Mouse (Mus musculus) T-helper 2 cell (primary cell): Measurements from ENCODE around the gene Cpsf4.

Source experiments
- in situ Hi-C: fragments of 300-600 bp; cut with MboI, MseI; formaldehyde crosslinking; loops from one replicate; pipeline ENCODE4 v1.15.1; 2025; ENCODE audit warnings: high pct_unique_total_duplicates

Gene Cpsf4

DNA sequence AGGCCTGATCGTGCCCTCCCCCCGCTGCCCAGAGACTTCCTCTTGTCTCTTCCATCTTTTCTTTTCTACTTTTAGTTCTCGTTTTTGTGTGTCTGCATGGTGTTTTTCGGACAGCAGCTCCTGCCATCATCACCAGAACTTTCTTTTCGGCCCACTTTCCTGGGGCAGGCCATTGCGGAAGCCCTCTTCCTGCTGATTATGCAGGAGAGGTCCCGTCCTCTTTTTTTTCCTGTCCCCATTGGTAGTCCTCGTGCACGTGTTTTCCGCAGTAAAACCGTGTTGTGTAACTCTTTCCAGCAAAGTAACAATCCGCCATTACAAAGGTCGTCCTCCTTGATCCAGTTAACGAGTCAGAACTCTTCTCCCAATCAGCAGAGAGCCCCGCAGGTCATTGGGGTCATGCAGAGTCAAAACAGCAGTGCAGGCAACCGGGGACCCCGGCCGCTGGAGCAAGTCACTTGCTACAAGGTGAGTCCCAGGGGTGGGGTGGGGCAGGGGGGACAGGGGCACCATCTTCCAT lies 11.5 kb downstream of the Cpsf4 start:
- in situ Hi-C loops, result no loop called here

DNA sequence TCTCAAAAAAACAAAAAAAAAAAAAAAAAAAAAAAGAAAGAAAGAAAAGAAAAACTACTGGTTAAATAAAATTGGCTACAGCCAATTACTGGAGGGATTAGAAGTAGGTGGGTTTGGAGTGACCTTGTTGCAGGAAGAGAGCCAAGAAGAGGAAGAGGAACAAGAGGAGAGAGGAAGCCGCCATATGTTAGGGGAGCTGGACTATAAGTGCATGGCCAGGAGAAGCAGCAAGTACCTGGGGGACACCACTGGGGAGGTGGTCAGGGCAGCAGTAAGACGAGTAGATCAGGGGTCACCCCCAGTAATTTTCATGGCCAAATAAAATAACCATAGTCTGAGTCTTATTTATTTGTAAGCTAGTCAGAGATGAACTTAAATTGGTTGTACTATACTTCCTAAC lies 18.2 kb downstream of the Cpsf4 start:
- in situ Hi-C loops, result no loop called here

DNA sequence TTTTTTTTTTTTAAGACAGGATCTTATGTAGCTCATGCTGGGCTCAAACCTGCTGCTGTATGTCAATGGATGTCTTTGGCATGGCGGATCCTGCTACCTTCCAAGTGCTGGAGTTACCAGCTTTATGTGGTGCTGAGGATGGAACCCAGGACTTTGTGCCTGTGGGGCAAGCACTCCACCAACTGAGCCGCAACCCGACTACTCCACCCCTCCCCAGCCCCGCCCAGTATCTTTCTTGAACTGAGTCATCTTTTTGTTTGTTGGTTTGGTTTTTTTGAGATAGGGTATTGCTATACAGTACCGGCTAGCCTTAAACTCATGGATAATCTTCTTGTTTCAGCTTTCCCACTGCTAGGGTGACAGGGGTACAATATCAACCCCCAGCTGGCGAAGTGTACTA lies 22.4 kb downstream of the Cpsf4 start:
- in situ Hi-C loops, result no loop called here

DNA sequence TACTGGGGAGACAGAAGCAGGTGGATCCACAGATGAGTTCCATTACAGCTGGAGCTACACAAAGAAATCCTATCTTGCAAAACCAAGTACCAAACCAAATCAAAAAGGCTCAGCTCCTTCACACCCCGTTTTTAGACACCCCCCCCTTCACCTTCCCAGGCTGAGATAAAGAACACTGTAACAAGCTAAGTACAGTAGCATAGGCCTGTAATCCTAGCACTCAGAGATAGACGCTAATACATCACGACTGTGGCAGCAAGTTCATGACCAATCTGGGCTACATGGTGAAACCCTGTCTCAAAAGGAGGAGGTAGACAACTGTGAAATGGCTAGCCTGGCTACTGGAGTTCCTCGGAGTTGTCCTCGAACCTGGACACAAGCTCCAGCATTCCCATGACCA lies 23.4 kb downstream of the Cpsf4 start:
- in situ Hi-C loops, result no loop called here

DNA sequence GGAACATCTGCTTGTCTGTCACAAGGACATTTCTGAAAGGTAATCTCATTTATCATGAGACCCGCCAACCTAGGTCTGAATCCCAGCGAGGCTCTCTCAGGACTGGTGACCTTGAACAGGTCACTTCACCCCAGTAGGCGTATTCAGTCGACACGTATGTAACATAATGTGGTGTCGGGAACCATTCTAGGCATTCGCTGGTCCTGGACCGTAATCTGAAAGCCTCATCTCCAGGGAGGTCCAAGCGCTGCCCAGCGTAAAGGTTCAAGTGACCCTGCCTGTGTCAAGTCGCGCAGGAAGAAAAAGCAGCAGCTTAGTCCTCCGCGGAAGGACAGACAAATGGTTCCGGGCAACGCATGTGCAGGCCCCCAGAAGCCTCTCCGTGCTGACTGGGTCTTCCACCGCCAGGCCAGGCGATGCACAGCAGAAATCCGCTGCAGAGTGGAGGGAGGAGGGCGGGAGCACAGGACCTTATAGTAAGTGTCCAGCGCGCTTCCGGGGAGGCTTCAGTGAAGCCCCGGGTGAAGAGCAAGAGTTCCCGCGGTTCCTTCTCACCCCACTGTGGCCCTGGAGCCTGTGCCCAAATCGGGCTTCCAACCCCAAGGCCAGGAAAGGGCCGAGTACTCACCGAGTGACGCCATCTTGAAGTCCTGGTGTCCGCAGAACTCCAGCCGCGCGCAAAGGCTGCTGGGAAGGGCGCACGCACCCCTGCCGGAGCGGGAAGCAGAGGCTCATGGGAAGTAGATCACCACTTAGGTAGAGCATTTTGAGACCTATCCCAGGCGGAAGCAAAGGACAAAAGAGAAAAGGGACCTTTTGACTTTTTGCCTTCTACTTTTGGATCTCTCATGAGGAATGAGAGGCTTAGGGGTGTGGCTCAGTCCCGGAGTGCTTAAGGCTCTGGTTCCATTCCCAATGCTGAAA lies 24.1 kb downstream of the Cpsf4 start:
- in situ Hi-C loops, result no loop called here

DNA sequence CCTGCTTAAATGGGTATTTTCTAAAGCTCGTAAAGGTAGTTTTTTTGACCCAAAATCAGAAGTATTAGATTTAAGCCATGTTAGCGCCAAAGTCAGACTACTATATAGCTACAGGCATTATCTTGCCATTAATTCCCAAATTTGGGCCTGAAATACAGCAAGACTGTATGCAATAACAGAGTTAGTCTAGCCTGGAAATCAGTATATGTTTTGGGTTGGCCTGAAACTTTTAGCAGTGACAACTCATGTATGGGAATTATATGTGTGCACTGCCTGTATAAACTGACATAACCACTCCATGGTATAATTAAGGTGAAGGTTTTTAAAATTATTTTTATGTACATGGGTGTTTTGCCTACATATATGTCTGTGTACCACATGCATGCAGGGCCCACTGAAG lies 24.9 kb downstream of the Cpsf4 start, which contains the start of gene Atp5j2:
Gene Atp5j2, minus strand, starts transcription at position 101 of the 400 bp plus-strand sequence.
- in situ Hi-C loops, result no loop called here

DNA sequence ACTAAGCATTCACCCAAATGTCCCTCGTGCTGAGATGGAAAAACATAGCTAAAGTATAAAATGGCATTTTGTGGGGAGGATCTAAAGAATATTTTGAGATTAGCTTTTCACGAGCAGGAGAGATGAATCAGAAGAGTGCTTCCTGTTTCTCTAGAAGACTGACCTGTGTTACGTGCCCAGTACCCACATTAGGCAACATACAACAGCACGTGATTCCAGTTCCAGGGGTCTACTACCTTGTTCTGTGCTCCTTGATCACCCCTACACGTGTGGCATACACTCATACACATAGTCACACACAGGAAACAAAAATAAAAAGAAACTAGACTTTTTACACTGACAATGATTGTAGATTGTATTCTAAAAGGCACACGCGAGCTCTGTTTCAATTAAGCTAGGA lies 33.4 kb downstream of the Cpsf4 start:
- in situ Hi-C loops, result loop anchor here (25.0 kb wide), 1 partner anchor 838 kb away; the partner anchor contains the start of gene Baiap2l1

DNA sequence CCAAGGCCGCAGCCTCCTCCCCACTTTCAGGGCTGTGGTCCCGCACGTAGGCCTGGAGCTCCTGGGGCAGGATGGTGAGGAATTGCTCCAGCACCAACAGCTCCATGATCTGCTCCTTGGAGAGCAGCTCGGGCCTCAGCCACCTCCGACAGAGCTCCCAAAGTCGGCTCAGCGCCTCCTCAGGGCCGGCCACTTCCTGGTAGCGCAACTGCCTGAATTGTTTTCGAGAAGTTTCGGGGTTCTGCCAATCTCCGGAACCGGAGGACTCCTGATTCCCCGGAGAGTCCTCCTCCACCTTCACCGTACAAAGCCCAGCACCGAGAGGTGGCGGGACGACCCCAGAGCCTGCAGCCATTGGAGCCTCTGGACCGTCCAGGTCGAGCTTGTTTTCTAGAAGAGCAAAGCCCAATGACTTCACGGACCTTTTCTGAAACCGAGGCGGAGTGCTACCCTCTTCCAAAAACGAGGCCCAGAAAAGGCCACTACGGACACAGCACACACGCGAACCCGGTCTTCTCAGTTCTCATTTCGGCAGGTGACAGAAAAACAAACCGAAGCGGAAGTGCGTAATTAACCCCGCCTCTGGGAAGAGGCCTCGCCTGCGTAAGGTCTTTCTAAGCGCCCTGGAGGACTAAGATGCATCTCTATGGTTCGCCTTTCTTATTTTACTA lies 34.4 kb downstream of the Cpsf4 start, which contains the start of gene Zkscan14:
Gene Zkscan14, minus strand, starts transcription at position 548 of the 671 bp plus-strand sequence.
- in situ Hi-C loops, result loop anchor here (25.0 kb wide), 1 partner anchor 839 kb away; the partner anchor contains the start of gene Baiap2l1

DNA sequence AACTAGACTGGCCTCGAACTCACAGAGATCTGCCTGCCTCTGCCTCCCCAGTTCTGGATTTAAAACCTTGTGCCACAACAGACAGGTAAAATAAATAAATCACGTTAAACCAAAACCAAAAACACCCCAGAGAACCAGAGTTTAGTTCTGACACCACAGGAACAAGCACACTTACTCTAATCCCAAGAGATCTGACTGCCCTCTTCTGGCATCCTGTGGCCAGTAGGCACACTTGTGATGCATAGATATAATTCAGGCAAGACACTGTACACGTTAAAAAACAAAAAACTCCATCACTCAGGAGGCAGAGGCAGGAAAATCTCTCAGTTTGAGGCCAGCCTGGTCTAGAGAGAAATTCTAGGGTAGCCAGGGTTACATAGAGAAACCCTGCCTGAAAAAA lies 35.4 kb downstream of the Cpsf4 start:
- in situ Hi-C loops, result loop anchor here (25.0 kb wide), 1 partner anchor 840 kb away; the partner anchor contains the start of gene Baiap2l1

DNA sequence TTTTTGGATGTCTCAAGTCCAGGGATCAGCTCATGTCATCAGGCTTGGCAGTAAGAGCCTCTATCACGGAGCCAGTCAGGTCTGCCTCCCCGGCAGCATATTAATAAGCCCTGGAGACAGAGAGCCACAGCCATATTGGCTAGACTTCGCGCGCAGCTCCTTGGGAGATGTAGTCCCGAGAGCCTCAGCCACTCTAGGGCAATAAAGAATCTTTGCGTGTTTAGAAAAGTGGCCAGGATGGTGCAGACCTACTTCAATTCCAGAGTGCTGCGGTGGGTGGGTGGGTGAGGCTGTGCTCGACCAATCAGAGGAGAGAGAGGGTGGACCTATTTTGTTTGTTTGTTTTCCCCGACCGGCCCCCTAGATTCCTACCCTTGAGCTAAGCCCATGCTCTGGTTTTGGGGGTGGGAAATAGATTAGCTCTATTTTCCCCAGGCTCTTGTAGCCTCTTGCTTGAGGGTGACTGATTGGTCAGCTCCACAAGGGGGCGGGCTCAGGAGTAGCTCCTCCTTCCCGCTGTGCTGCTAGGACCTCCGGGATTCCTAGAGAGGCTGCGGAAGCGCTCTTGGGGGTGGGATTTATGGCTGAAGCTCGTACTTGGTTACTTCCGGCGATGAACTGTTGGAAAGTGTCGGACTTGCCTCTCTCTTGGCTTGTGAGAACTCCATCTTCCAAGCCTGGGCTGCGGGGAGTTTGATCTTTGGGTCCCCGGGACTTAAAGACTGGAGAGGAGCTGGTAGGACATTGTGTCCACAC lies 37.1 kb downstream of the Cpsf4 start, which contains the start of gene Zkscan5:
Gene Zkscan5, plus strand, starts transcription at position 627 of the 756 bp plus-strand sequence.
- in situ Hi-C loops, result loop anchor here (25.0 kb wide), 1 partner anchor 842 kb away; the partner anchor contains the start of gene Baiap2l1

DNA sequence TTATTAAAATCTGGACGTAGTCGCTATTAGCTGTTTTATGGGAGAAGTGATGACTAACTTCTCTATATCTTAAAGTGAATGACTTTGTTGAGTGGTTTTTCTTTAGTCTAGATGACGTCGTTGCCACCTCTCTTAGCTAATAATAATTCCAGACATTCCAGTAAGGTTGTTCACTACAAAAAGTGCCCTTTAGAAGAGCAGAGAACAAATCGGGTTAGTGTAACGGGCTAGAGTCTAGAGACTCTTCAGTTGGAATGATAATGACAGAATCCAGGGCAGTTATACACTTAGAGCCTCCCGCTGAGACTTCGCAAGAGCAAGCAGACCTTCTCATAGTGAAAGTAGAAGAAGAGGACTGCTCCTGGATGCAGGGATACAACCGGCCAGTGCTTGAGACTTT lies 38.0 kb downstream of the Cpsf4 start:
- in situ Hi-C loops, result loop anchor here (25.0 kb wide), 1 partner anchor 843 kb away; the partner anchor contains the start of gene Baiap2l1

DNA sequence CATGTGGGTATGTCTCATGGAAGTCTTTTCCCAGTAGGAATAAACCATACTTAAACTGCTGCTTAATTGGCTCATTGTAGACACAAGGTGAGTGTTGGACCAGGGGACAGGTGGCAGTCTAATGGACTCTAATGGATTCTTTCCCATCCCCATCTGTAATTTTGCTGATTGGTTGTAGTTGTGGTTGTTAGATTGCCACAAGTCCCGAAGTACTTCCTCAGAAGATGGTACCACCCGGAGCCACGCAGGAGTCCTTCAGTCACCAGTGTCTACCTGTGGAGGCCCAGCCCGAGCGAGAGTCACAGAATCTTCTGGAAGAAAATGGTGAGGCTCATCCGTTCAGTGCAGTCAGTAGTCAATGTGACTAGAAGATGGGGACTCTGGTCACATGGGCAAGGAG lies 40.4 kb downstream of the Cpsf4 start:
- in situ Hi-C loops, result loop anchor here (25.0 kb wide), 1 partner anchor 845 kb away; the partner anchor contains the start of gene Baiap2l1

DNA sequence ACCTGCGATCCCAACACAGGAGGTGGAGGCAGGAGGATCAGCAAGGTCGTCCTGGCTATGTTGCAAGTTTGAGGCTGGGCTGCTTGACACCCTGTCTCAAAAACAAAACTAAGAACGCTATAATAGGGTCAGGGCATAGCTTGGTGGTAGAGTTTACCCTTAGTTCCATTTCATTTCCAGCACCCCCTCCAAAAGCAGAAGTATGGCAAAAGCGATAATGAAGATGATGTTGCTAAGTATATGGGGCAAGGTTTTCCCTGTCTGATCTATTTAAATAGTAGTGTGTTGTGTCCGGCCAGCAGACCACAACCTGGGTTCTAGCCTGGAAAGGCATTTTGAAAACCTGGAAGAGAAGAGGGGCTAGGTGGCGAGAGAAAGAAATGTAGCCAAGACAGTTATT lies 40.9 kb downstream of the Cpsf4 start:
- in situ Hi-C loops, result loop anchor here (25.0 kb wide), 1 partner anchor 846 kb away; the partner anchor contains the start of gene Baiap2l1

DNA sequence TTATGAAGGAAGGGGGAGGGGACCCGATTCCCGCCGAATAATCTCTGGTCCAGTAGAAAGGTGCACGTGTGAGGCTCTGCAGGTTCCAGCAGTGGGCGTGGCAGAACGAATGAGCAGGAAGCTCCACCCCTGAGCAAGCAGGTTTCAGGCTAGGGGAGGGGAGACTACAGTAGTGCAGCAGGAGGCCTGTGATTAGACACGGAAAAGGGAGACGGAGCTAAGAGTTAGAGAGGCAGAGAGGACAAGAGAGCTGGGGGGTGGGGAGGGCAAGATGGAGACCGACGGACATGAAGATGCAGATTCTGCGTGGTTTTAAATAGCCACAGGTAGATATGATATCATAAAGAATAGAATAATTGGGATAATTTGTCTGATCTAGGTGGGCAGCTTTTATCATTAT lies 41.4 kb downstream of the Cpsf4 start:
- in situ Hi-C loops, result loop anchor here (25.0 kb wide), 1 partner anchor 846 kb away; the partner anchor contains the start of gene Baiap2l1

DNA sequence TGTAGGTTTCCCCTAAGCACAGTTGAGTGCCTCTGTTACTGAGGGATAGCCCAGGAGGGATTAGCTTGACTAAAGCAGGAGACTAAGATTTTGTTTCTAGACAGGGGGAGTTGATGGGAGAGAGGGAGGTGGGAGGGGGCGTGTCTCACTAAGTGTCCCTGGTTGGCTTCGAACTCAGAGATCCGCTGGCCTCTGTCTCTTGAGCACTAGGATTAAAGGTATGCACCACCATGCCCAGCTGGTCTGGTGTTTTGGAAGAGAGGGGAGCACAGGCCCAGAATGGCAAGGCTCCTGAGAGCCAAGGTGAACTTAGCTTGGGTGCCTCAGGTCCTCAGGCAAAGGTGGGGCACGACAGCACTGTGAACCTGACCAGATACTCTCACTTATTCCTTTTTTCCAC lies 44.3 kb downstream of the Cpsf4 start:
- in situ Hi-C loops, result loop anchor here (25.0 kb wide), 1 partner anchor 849 kb away; the partner anchor contains the start of gene Baiap2l1

DNA sequence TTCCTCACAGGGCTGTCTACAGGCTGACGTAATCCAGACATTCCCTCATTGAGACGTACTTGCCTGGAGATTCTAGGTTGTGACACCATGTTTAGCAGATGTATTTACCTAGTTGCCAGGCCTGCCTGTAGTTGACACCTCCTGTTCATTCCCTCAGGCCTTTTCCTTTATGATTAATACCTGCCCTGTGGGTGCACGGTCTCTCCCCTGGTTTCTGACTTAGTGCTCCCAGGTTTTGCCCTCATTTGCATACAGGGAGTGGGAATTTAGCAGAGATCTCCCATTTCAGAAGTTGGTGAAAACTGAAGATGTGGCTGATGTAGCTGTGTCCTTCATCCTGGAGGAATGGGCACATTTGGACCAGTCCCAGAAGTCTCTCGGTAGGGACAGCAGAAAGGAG lies 45.2 kb downstream of the Cpsf4 start:
- in situ Hi-C loops, result loop anchor here (25.0 kb wide), 1 partner anchor 850 kb away; the partner anchor contains the start of gene Baiap2l1

DNA sequence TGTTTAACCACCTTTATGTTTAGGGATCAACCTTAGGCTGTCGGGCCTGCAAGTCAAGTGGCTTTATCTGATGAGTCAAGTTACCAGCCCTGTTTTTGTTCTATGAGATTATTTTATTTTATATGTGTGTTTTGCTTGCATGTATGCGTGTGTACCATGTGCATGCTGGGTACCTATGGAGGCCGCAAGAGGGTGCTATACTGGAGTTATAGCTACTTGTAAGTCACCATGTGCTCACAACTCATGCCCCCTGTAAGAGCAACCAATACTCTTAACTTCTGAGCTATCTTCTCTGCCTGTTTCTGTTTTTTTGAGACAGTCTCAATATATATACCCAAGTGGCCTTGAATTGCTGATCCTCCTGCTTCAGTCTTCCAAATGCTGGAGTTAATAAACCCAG lies 46.5 kb downstream of the Cpsf4 start:
- in situ Hi-C loops, result loop anchor here (25.0 kb wide), 1 partner anchor 851 kb away; the partner anchor contains the start of gene Baiap2l1

DNA sequence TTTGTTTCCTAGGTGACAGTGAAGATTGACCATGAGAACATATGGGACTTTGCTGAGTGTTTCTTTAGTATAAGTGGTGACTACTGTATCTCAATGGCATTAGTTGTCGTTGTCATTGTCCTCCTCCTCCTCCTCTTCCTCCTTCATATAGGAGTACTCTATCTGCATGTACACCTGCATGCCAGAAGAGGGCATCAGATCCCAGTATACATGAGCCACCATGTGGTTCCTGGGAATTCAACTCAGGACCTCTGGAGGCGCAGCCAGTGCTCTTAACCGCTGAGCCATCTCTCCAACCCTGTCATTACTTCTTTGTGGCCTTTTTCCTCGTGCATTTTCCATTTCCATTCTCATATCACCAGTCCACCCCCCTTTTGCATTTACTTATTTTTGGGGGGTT lies 47.7 kb downstream of the Cpsf4 start:
- in situ Hi-C loops, result loop anchor here (25.0 kb wide), 1 partner anchor 852 kb away; the partner anchor contains the start of gene Baiap2l1

DNA sequence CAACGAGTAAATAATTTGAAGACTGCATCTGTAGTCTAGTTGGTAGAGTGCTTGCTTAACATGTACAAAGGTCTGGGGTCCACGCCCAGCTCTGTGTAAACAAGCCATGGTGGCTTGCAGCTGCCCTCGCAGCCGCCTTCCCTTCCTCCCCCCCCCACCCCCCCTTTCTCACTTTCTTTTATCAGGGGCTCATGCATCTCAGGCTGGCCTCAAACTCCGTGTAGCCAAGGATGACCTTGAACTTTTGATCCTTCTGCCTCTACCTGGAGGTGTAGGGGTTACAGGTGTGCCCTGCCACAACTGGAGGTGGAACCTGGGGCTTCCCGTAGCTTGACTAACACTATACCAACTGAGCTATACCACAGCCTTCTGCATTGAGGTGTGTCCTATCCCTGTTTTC lies 50.7 kb downstream of the Cpsf4 start:
- in situ Hi-C loops, result loop anchor here (25.0 kb wide), 1 partner anchor 855 kb away; the partner anchor contains the start of gene Baiap2l1

DNA sequence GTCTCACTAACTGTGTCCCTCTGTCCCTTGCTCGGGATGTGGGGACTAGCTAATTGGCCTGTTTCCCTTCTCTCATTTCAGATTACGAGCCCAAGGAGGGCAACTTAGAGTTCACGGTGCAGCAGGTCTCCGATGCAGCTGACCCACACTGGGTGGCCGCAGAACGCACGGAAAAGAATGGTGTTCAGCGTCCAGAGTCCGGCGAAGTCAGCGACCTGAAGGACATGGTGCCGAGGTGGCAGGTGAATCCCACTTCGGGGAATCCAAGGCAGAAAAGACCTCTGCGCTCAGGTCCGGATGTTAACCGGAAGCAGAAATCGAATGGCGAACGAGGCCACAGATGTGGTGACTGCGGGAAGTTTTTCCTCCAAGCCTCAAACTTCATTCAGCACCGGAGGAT lies 51.2 kb downstream of the Cpsf4 start:
- in situ Hi-C loops, result loop anchor here (25.0 kb wide), 1 partner anchor 856 kb away; the partner anchor contains the start of gene Baiap2l1
